Mouse (Mus musculus): ENCODE measurements around the gene Dusp16.

DNA sequence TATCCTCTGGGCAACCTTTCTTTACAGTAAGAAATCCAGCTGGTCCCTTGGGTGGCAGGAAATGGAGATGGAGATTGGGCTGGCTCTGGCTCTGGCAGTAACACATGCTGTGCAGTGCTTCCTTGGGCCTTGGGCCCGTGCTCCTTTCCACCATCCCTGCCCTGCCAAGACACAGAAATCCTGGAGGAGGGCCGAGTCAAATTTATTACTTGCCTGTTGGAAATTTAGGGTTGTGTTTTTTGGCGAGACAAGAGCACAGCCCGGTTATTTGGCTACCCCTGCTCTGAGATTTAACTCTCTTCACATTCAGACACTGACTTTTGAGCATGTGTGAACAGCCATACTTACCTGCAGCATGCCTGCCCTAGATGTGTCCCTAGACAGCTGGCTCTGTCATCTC, 96.3 kb downstream of the Dusp16 start:
- no peak for TF ChIP-seq CTCF (conservative IDR thresholded peaks at IDR 0.05; ENCODE audit: insufficient read depth, insufficient read length, low read depth, low read length)
- no peak for TF ChIP-seq POLR2A (IDR thresholded peaks at IDR 0.05; ENCODE audit: low read depth, low read length)
